Mouse (Mus musculus) fat pad, adult 2 months (tissue): ENCODE data around the gene Uqcrh.

ENCODE experiments used
- DNase-seq: peaks from one replicate; pipeline ENCODE4 v3.0.0-alpha.2; 2011; ENCODE audit warnings: low read depth, low spot score; ENCODE audit errors: extremely low read depth

The Uqcrh gene

DNA sequence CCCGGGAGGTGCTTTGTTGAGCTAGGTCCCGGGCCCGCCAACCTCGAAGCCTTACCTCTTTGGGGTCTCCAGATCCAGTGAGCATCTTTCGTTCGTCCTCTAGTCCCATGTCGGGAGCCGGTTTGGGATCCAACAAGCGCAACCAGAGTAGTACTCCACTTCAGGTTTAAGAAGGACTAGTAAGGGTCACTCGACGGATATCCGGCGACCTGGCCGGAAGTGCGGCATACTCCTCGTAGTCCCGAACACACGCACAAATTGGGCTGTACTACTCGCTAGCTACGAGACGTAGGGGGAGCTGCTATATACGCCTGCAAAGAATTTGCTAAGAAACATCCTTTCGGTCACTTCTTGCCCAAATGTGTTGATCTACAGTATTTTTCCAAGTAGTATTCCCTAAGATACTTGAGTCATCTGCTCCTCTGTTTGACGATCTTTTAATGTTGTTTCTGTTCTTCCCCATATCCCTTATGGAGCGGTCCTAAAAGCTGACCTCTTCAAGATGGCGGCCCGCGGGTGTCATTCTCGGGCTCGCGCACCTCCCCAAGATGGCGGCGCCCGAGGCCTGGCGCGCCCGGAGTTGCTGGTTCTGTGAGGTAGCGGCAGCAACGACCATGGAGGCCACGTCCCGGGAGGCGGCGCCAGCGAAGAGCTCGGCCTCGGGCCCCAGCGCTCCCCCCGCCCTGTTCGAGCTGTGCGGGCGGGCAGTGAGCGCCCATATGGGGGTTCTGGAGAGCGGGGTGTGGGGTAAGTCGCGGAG lies at the start of gene Uqcrh, which contains the start of gene Lrrc41:
Gene Uqcrh (minus strand): TSS at position 211 of the 760 bp plus-strand sequence.
Gene Lrrc41 (plus strand): TSS at position 409 of the 760 bp plus-strand sequence.
- peak; percentile 79 for DNase-seq

DNA sequence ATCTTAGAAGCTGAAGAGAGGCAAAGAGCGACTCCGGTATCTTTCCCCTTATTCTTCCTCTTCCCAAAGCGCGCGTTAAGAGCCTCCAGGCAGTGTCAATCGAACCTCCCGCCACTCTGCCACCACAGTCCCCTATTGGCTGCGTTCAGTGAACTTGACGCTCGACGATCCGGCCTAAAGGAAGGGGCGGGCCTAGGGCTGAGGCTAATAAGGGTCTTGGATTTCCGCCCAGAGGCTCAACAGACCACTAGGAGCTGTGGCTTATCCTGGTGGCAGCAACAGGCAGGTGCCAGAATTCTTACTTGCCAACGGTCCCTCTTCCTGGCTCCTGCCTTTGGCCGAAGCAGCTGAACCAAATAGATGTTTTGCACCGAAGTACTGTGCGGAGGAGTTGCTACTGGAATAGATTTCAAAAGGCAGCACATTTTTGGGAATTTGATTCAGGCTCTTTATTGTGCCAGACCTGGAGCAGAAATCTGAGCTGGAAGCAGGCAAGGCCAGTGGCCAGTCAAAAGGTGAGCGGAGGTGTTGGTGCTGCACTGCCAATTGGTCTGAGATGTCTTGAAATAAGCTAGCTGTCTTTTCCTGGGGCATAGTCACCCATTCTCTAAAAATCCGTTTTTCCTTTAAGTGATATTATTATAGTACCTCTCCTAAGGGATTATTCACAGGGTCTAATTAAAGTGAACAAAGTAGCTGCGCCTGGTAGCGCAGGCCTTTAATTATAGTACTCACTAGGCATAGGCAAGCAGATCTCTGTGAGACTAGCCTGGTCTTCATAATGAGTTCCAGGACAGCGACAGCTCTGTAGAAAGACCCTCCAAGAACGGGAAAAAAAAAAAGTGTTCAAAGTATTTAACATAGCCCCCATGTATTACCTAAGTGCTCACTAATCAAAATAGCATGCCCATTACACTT lies 49.0 kb upstream of the Uqcrh start, which contains the start of the genes Rad54l and Pomgnt1:
Gene Rad54l (minus strand): TSS at position 89 of the 918 bp plus-strand sequence.
Gene Pomgnt1 (plus strand): TSS at position 239 of the 918 bp plus-strand sequence.
- DNase-seq, result no peak

DNA sequence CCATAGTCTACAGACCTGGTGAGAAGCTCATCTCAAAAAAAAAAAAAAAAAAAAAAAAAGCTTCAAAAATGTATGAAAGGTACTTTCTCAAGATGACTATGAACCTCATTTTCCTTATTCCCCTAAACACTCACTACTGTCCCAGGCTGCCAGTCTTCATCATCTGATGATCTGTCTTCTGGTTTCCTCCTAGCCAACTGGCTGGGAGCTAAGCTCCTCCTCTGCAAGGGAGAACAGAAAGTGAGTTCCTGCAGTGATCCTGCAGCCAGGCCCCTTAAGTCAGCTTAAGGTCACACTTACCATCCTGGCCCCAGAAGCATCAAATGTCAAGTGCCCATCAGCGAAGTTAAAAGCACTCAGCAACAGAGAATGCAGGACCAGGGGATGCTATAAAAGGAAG lies 47.9 kb upstream of the Uqcrh start:
- no peak for DNase-seq

DNA sequence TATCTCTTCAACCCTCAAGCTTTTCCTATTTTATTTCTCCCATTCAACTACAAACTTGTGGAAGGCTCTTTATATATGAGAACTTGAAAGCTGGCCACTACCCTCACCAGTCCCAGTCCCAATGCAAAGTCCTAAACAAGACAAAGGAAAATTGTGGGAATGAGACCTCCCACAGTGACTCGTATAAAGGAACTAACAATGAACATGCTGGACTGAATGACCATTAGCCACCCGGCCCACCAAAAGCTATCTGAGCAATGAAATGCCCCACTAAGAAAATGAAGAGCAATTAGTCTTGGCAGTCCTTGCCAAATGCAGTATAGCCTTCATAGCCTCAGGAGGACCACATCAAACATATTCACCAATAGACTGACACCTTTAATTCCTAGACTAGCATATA lies 36.6 kb upstream of the Uqcrh start:
- DNase-seq, result no peak

DNA sequence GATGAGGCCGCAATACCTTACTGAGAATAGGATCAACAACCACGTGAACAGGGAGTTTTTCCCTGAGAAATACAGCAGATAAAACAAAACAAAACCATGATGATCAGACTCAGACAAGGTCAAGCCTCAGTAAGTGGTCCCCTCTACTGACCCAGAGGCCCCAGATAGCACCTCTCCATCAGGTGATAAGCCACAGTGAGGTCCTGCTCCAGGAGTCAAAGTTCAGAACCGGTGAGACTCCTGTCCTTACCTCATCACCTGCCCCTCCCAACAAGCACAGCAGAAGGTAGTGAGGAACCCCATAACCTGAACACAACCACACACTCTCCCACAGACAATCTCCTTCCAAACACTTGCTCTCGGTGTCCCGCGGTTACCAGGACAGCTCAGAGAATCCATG lies 35.8 kb upstream of the Uqcrh start:
- DNase-seq, result no peak

DNA sequence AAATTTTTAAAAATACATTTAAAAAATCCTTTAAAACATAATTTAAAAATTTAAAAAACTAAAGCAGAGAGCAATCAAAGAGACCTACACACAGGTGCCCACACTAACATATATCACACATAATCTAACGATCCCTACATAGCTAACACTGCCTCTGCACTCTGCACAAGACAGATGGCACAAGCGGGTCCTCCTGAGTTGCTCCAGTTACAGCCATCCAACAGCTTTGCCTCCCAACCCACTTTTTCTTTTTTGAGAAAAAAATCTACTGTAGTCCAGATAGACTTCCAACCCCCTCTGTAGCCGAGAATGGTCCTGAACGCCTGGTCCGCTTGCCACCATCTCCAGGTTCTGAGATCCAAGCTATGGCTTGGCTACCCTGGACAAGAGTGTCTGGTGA lies 30.4 kb upstream of the Uqcrh start:
- DNase-seq, result no peak

DNA sequence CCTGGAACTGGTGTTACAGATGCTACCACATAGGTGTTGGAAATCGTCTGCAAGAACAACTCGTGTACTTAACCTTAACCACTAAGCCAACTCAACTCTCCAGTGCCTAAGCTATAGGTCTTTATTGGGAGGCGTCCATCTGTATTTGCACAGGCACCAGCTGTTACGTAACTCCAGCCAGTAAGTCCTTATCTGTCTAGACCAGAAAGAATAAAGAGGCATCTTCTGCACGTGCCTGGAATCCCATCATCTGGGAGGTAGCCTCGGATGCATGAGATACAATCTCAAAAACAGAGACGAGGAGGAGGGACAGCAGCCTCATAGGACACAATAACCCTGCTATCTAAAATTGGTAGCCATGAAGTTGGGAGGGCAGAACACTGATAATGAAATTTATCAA lies 26.1 kb upstream of the Uqcrh start:
- DNase-seq, result no peak

DNA sequence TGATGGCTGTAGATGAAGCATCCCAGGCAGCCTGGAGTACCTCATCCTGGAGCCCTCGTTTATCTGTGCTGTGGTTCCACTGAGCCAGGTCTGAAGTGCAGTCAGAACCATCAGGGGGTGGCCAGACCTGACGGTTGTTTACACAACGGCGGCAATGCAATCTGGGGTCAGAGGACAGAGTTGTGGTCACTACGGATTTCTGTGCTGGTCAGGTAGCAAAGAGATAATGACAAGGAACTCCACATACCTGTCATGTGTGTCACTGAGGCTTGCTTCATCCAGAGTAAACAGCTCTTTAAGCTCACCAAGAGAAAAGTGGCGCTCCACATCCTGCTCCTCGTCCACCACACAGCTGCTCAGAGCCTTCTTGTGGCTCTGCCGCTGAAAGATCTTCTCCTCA lies 22.3 kb upstream of the Uqcrh start:
- DNase-seq, result no peak

DNA sequence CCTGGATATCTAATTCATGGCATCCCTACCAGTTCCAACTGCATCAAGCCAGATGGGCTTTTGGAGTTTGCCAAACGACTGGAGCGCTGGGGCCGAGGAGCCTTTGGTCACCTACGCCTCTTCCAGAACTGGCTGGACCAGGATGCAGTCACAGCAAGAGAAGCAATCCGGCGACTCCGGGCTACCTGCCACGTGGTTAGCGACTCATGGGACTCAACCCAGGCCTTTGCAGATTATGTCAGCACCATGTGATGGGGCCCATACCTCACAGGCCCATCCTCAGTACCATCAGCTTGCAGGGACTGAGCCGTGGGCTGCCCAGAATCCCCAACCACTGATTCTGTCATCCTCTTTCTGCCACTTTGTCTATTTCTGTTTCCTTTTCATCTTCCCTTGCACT lies 21.4 kb upstream of the Uqcrh start:
- no peak for DNase-seq

DNA sequence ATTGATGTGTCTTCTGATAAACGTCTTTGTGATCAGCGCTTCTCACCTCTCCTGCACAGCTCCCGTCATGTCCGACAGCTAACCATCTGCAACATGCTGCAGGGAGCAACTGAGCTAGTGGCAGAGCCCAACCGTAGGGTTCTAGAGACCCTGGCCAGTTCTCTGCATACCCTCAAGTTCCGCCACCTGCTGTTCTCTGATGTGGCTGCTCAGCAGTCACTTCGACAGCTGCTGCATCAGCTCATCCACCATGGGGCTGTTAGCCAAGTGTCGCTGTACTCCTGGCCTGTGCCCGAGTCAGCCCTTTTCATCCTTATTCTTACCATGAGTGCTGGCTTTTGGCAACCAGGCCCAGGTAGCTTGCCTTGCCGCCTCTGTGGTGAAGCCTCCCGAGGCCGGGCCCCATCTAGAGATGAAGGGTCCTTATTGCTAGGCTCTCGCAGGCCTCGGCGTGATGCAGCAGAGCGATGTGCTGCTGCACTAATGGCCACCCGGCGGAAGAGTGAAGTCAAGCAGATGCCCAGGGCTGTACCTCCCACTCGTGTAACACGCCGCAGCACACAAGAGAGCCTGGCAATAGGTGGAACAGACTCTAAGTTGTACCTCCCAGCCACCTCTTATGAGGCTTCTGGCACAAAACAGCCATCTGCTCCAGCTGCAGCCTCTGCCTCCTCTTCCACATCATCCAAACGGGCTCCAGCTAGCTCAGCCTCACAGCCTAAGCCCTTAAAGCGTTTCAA lies 13.8 kb upstream of the Uqcrh start:
- DNase-seq, result no peak

DNA sequence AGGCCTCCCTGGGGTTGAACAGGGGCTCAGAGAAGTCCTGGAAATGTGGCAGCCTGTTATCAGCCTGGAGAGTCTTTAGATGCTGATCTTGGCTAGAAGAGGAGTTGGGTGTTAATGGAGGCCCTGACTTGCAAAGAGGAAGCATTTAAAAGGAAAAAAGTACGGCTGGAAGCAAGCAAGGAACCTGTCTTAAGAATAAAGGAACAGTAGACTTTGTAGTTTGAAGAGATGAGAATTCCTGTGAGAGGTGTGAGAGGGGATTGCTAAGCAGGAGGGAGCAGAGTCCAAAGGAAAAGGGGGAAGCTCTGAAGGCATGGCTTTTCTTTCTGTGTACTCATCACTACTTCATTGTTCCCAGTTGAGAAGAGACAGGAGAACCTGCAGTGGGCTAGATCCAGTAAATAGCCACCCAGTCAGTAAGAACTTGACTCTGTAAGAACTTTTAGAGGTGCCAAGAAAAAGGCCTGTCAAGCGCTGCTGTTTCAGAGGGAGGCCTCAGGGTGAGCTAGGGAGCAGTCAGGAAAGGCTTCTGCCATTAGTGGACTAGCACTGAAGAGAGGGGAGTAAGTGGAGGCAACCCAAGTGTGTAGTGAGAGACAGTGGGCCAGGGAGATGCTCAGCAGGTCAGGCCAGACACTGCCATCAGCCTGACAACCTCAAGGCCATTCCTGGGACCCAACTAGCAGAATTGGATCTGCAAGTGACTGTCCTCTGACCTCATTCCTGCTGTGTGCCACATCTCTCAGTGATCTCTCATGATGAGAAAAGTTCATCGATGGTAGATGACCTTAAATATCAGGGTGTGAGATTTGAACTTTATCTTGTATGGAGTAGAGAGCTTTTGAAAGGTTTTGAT lies 2.6 kb upstream of the Uqcrh start:
- DNase-seq, result no peak

DNA sequence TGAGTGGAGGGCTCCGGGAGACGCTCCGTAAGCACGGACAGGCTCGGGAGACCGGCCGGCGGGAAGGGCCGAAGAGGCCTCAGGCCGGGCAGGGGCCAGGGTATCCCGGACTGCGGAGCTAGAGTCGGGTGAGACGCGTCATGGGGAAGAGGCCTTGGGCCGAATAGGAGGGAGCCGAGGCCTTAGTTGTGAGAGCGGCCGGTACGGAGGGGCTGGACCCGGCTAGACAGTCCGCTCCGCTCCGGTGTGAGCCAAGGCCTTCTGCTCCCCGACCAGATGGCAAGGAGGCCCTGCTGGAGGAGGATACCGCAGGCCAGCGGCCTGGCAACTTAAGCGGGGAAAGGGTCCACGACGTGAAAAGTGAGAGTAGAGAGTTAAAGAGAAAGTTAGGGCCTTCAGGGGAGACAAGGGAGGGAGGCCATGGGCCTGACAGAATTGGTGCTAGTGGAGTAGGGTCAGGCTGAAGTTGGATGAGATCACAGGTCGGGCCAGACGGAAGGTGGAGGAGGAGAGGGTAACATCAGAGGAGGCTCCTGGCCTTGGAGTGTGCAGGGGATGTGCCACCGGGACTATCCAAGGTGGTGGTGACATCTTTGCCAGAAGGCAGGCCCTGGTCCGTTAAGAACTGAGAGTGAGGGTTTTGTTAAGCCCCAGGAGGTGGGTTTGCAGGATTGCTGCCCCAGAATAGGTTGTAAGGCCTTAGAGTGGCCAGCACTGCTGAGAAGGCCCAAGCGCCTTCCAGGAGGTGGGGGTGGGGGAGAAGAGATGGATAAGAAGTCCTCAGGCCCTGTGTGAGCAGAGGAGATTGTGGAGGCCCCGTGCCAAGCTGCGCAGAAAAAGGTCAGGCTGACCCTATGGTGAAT lies 1.7 kb upstream of the Uqcrh start:
- no peak for DNase-seq

DNA sequence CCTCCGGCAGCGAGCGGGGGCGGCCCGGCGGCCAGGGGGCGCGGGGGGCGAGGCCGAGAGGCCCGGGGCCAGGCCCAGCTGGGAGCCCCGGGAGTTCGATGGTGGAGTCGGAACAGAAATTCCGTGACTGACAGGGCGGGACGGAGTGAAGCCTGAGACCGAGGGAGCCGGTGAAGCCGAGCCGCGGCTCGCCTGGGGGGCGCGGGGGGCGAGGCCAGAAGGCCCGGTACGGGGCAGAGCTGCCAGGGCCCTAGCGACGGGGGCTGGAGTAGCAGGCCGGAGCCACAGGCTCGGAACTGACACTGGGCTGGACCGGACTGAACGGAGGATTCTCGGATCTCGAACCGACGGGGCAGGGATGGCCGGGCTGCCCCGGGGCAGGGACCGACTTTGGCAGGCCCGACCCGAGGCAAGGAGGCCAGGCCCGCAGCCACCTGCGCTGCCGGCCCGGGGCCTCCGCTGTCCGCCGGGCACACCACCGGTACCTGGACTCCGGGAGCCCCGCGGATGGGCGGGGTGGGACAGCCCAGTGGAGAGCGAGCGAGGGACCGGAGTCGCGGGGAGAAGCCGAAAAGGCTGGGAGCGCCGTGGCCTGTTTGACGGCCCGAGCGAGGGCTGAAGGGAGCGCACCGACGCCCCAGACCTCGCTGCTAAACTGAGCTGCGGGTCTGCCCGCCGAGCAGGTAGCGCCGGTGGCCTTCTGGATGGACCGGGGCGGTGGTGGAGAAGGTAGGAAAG lies 929 bp upstream of the Uqcrh start:
- DNase-seq, result no peak

DNA sequence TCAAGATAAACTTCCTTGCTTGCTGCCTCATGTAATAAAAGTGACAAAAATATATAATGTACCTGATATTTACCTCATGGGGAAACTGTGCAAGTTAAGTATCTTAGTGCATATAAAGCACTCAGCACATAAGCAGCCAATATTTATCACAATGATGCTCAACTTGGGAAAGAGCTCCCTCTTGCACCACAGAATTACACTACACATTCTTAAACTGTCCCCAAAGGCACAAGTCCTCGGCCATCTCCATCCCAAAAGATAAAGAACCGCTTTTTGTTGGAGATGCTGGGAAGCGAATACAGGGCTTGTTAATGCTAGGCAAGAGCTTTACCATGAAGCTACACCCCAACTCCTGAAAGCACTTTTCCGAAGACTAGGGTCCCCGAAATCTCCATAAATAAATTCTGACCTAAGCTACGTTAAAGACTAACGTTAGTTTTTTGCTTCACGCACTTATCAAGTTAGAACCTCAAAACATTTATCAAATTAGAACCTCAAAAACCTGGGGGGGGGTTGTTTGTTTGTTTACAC lies 661 bp downstream of the Uqcrh start:
- DNase-seq, result no peak

DNA sequence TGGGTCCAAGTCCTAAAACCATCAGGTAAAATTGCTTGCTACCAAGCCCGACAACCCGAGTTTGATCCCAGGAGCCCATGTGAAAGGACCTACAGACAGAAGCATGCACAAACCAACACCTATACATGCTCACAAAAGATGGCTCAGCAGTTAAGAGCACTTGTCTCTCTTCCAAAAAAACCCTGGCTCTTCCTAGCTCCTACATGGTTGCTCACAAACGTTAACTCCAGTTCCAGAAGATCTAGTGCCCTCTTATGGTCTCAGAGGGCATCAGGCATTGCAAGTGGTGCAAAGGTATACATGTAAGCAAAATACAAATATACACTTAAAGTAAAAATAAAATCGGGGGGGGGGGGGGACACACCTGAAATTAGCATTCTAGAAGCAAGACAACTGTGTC lies 1.7 kb downstream of the Uqcrh start:
- no peak for DNase-seq

DNA sequence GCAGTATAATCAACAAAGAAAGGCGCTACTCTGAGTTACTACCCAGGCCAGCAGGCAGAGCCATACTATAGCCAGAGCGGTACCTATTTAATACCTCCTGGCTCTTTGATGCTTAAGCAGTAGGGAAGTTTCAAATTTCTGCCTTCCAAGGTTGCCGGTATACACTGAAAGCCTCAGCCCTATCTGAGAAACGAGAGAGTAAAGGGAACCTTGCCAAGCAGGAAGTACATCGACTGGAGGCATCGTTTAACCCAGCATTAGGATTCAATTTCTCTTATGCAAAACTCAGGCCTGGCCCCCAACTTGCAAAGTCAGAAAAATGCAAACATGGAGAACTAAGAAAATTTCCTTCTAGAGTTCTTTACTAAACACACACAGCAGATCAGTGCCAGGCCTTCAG lies 4.8 kb downstream of the Uqcrh start:
- no peak for DNase-seq

DNA sequence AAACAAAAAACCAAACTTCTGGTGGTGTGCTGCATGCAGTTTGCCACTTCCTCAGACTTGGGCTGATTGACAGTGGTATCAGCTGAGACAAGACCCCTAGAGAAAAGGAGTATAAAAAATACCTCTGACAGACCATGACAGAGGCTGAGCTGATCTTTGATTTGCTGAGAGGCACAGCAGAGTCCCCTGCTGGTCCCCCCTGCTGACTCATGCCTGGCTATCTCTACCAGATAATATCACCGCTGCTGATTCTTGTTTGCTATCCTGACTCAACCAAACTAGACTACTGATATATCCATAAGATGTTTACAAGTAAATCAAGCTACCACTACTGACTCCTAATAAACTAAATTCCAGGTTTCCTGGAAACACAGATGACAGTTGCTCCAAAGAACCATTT lies 11.0 kb downstream of the Uqcrh start:
- no peak for DNase-seq

DNA sequence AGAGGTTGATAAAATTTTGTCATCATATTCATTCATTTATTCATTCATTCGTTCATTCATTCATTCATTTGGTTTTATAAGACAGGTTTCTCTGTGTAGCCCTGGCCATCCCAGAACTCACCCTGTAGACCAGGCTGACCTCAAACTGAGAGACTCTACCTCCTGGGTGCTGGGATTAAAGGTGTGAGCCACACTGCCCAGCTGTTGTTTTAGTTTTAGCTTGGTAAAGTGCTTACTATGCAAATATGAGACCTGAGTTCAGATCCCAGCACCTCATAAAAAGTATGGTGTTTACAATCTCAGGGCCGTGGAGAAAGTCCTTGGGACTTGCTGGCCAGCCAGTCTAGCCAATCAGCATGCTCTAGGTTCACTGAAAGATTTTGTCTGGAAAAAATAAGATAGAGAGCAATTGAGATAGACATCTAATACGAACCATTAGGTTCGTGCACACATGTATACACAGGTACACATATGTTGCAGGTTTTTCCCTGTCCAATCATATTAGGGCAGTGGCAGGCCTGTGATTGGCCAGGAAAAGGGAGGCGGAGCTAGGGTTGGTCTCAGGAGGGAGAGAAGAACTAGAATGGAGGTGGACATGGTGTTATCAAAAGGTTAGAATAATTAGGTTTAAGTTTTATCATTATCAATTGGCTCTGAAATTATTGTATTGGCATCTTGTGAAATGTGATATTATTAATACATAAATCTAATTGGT lies 15.7 kb downstream of the Uqcrh start:
- no peak for DNase-seq
